Mouse (Mus musculus) stomach, postnatal 0 days (tissue): Measurements from ENCODE around the gene E330034G19Rik.
A peak's percentile ranks its signal among the peaks of the same experiment; 100 is the strongest.

Experiments
- CTCF ChIP-seq: IDR thresholded peaks from 2 replicates; pipeline ENCODE4 v1.5.1; 2016; ENCODE audit warnings: antibody characterized with exemption, low read depth, mild to moderate bottlenecking, moderate library complexity
- EP300 ChIP-seq: optimal IDR thresholded peaks from 2 replicates; pipeline ENCODE3; 2016; ENCODE audit warnings: antibody characterized with exemption

- TF ChIP-seq CTCF: peak; percentile 96
- no peak for TF ChIP-seq EP300
Measured at GRCm38 (mm10) chr14:24311110-24311509, 18.1 kb downstream of the E330034G19Rik start.
